Mouse (Mus musculus): ENCODE data around the gene Trim6.
A peak's percentile ranks its signal among the peaks of the same experiment; 100 is the strongest.
"Not testable (repeated sequence)": the region's sequence is repeated elsewhere in the genome, so short reads cannot be mapped to it uniquely, and the experiment has no call there.

Trim6 gene

DNA sequence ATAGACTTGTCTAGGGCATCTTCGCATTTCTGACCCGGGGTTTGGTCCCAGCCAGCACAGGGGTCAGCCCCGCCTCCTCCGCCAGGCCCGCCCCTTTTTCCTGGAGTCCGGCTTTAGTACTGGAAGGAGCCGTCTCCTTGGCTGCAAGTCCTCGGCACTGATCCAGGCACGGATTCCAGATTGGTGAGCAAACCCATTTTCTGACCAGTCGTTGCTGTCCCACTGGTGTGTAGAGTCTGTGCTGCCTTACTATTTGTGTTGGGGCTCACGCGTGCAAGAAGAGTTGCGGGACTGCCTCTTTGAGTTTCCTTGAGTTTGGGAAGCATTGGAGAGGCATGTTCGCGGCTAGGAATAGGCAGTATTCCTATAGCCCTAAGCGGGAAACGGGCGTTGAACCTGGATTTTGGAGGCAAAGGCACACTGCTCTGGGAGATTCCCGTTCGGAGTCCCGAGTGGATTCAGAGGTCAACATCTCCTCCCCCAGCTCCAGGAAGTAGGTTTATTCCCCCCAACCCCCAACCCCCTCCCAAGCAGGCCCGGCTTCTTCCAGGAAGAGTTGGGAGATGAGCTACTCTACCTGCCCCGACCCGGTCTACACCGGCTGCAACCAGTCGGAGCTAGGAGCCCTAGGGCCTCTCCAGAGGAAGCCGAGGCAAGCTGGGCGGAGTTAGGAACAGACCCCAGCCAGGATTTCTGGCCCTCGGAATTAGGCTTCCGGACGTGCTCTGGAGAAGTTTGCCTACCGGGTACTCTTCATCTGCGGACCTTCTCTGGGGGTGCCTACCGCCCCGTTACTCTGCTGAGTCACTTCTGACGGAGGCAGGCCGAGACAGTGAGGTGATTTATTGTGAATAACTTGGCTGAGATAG lies at the start of gene Trim6:
Gene Trim6, plus strand, starts transcription at position 93 of the 869 bp plus-strand sequence.
- DNase-seq = no peak

DNA sequence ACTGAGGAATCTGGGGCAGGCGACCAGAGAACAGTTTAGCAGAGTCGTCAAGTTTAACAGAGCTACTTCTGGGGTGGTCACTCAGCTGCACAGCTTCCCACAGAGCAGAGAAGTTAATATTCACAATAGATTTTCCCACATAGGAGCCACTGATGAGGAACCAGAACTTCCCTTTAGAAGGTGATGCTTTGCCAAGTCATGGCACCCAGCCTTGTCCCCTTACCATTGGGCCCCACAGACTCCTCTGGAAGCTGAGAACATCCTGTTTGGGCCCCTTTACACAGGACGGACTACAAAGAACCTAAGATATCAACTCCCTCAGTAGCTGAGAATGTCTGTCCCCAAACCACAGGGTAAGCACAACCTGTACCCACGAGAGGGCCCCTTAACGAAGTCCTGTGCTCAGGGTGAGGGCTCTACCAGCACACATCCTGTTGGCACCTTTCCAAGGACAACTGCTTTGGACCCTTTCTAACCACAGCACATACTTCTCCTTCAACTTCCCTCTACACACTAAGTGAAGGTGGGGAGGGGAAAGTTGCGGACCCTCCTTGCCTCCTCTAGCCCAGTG lies 48.9 kb upstream of the Trim6 start:
- no peak for DNase-seq

DNA sequence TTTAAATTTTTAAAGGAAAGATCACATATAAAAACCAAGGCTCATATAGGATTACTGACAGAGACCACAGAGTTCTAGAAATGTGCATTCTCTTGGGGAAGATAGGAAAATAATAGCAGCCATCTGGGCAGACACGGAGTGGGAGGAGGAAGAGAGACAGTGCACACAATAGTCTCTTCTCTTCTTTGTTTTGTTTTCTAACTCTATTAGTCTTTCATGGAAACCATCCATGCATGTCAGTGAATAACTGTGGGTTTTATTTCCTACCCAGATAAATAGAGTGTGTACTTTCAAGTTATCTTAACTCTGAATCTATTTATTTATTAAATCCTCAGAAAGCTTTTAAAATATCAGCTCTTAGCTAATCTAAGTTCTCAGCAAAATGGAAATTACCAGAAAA lies 43.5 kb upstream of the Trim6 start:
- no peak for DNase-seq

DNA sequence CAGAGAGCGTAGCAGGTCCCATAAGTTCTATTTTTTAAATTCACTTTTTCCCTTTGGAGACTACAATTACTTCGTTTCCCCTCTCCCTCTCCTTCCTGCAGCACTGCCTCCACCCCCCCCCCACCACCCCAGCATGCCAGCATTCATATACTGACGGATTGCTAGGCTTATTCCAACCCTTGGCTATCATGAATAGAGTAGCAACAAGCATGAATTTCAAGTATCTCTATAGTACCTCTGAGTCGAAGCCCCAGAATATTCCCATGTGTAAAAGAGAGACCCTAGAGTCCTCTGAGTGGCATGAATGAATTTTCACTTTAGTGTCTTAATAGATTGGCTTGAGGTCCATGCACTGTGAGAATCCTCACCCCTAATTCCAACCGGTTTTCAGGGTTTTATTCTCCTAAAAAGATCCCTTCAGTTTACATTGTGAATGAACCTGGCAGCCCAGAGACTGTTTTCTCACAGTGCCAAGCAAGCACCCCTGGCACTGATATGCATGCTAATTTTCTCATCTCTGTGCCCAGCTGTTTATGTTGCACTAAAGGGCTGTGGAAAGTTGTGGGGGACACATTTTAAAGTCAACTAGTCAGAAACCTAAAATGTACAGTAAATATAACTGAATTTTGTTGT lies 40.1 kb upstream of the Trim6 start:
- no peak for DNase-seq

DNA sequence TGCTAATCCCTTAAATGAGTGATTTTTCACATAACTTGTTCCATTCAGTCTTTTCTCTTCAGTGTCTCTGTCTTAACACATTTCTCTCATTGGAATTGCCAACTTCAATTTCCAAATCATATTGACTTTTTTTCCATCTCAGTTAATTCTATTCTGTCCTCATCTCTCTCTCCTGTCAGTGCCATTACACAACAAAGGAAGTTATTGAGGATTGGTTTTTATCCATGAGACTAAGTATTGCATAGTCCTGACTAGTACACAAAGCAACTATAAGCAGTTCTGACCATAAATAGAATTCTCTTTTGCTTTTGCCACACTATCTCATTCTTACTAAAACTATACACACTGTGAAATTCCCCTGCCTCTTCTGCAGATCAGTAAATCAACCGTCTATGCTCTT lies 39.5 kb upstream of the Trim6 start:
- no peak for DNase-seq

DNA sequence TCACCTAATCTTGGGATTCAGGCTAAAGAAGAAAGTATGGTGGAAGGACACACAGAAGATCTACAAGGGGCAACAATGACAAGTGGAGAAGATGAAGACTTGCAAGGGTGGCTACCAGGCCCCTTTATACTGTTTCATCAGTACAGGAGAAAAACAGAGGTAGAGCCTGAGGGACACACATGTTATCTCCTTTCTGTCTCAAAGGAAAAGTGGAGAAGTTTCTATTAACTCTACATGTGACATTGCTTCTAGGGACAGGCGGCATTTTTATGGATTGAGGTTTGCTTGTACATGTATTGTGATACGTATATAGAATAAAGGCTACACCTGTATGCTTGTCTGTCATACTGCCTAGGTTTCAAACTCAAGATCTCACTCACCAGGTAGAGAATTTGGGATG lies 35.3 kb upstream of the Trim6 start, which contains the start of gene Olfr648:
Gene Olfr648, minus strand, starts transcription at position 101 of the 400 bp plus-strand sequence.
- no peak for DNase-seq

DNA sequence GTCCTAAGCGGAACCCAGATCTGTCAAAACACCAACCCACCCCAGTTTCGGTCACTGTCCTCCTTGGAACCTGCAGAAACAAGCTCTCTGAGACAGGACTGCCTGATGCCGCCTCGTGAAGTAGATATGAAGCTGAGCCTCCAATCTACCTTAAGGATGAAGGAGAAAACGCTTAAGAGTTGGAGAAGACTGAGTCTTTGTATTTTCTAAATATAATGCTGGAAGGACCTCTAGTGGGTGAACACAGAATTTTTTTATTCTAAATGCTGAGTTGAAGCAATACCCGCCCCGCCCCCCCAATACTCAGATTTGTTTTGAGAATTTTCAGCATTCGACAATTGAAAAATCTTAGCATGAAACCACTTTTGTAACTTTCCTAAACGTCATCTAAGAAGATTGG lies 27.3 kb upstream of the Trim6 start:
- no peak for DNase-seq

DNA sequence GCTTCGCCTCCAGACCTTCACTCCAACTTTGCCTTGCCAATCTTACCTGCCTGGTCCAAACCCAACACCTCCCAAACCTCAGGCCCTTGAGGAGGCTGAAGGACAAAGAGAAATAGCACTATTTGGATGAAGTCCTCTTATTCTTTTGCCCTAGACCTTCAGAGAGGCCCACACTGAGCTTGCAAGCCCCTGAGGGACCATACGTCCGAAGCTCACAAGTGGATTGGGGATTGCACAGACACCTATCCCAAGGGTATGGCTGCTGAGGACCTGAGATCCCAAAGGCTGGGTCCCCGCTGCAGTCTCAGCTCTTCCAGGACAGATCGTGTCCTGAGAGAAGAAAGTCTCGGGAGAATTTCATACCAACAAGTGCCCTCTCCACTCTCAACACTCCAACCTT lies 22.7 kb upstream of the Trim6 start, which contains the start of gene Olfr649:
Gene Olfr649, minus strand, starts transcription at position 101 of the 400 bp plus-strand sequence.
- no peak for DNase-seq

DNA sequence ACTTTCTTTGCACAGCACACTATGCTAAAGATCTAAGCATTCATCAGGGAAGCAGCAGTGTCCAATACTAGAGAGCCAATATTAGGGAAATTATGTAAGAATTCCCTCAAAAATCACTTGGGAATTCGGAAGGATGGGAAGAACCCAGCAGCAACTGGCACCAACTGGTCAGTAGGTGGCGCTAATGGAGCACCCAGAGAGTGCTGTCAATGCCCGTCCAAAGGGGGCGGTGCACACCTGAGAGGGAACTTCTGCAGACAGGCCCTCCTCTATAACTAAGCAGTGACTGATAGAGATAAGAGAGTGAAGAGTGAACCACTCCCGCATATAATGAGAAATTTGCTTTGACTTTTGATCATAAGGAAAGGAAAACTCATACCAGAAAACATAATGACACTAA lies 18.8 kb upstream of the Trim6 start:
- peak; percentile 22 for DNase-seq

DNA sequence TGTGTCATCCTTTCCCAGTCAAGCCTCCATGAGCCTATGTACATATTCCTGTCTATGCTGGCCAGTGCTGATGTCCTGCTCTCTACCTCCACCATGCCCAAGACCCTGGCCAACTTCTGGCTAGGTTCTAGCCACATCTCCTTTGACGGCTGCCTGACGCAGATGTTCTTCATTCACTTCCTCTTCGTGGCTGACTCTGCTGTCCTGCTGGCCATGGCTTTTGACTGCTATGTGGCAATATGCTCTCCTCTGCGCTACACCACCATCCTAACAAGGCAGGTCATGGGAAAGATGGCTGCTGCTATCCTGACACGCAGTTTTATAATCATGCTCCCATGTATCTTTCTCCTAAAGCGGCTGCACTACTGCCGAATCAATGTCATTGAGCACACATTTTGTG lies 12.4 kb upstream of the Trim6 start:
- no peak for DNase-seq

DNA sequence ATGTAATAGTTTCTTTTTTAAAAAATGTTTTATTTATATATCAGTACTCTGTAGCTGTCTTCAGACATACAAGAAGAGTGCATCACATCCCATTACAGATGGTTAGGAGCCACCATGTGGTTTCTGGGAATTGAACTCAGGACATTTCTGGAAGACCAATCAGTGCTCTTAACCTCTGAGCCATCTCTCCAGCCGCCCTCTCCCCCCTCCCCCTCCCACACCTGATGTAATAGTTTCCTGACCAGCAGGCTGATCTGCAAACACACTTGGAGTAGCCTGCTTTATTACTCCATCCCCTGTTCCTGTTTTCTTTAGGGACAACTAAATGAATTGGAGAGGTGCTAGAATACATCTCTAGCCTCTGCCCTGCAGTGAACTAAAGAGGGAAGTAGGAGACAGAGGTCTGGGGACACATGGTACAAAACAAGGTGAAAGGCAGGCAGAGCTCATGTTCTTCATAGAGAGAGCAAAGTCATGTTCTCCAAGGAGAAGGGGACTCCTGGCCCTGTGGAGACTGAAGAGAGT lies 2.5 kb upstream of the Trim6 start:
- no peak for DNase-seq

DNA sequence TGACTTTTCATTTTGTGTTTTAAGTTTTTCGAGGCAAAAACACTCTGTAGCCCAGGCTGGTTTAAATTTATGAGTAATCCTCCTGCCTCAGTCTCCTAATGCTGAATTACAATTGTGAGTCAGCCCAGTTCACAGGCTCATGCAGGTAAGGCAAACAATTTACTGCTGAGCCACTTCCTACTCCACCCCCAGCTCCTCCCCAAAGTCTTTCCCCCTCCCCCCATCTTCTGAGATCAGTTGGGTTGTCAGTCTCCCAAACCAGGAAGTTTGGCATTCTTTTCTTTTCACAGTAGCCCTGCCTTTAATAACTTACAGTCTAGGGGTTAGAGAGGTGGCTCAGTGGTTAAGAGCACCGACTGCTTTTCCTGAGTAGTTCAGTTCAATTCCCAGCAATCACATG lies 712 bp upstream of the Trim6 start:
- no peak for DNase-seq

DNA sequence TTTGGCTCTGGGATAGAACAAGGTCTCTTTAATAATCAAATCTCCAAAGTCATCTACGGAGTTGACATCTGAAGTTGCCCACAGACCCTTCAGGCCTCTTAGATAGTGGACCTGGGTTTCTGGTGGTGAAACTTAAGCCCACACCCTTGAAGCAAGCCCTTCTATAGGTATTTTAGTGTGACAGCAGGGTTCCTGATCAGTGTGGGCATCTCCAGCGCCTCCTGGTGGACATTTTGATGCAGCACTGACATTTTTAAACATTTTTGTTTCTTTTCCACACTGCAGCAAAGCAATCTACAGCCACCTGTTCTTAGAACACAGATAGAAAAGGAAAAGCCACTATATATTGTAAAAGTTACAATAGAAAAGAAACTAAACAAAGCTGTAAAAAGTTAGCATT lies 12.6 kb downstream of the Trim6 start:
- DNase-seq = no peak

DNA sequence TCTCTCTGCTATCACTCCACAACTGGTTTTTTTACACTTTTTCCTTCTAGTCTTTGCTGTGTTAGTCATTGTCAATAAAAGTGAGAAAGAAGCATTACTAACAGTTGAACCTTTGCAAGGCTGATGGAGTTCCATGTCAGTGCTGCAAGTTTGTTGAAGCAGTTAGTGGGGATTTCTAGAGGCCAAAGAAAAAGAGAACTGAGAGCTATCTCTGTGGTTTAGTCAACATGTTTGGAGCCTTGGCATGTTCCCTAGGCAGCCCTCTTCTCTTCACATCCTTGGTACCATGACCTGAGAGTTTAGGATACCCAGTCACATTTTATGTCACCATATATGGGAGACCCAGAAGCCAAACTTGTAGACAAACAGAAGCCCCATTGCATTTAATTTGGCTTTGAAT lies 22.3 kb downstream of the Trim6 start:
- no peak for DNase-seq

DNA sequence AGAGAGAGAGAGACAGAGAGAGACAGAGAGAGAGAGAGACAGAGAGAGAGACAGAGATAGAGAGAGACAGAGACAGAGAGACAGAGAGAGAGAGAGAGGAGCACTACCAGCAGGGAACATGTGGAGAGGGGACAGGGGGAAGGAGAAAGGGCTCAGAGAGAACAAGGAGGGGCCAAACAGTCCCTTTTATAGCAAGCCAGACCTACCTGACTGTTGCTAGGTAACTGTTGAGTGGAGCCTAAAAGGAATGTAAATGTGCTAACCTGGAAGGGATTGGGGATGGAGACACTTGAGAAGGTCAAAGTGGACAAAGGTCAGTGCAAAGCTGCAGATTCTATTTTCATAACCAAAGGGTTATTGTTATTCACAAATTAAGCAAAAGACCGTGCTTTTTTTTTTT lies 25.0 kb downstream of the Trim6 start:
- no peak for DNase-seq

DNA sequence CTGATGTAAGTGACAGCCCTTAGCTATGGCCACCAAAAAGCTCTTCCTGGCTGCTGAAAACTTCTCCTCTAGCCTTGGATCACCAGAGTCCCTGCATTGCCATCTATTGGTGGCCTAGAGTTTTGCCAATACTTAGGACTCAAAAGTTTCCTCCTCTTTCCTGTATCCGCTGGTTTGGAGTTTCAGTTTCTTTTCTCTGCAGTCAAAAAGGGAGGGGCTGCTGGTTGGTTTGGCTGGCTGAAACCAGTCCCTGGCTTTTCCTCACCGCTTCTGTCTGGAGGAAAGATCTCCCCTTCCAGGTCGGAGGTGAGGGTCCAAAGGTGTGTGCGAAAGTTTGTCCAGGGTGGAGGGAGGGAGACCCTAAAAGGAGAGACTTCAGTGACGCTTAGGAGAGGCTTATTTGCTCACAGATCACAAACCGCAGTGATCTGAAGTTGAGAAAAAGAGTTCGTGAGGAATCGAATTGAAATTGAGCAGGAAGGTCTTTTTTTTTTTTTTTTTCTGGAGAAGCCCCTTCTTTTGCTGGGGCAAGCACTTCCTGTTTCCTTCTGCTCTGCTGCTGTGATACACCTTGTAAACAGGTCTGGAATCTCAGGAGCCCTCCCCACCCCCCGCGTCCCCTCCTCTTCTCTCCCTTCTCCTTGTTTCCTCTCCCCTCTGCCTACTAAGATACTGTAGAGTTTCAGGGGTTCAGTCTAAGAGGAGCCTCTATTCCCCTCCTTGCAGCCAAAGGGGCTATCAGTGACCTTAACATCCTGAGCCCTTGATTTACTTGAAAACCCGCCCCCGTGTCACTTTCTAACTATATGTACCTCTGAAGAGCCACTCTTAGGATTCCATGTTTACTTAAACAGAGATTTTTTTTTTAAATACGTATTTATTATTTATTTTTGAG lies 25.9 kb downstream of the Trim6 start, which contains the start of gene Trim34a:
Gene Trim34a, plus strand, starts transcription at position 171 of the 895 bp plus-strand sequence.
- DNase-seq = peak; percentile 6

DNA sequence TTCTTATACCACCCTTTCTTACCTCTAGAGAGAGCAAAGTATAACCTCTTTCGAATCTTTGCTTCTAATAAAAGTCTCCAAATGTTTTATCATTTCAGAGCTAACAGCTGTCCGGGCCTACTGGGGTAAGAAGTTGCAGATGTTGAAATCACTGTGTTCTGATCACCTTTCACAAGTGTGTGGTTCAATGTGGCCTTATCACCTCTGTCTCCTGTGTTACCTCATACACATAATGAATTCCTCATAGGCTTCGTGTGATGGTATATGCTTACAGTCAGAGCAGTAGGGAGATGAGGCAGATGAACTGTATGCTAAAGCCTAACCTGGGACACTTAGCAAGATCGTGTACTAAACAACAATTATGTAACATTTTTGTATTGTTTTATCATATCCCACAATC lies 41.8 kb downstream of the Trim6 start:
- DNase-seq = not testable (repeated sequence)

DNA sequence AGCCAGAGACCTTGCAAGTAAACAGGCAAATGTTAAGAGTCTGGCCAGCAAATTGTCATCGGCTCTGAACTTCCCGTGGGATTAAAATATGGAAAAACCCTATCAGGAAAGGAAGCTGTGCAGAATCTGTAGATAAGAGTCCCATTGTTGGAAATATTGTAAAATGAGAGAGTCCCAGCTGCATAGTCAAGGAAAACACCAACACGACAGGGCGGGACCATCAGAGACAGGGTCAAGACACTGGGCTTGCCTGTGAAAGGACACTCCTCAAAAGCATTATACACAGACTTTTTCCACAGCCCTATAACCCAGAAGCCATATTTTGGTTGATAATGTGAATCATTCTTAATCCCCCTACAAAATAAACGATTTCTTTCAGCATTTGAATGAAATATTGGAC lies 46.7 kb downstream of the Trim6 start:
- not testable (repeated sequence) for DNase-seq

DNA sequence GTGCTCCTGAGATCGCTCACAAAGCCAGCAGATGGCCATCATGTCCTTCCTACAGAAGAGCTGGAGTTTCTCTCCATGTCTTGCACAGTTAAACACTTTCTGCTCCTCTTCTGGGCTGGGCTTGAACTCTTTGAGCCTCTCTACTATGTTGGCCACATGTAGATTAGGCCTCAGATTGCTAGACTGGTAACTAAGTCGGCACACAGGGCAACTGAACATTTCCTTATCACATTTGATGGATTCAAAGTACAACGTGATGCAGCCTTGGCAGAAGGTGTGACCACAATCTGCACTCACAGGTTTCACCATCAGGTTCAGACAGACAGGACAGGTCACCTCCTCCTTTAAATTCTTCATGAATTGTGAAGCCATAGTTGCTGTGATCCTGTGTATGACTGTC lies 60.8 kb downstream of the Trim6 start:
- DNase-seq = not testable (repeated sequence)
